Mouse (Mus musculus): ENCODE data around the gene Prx. TPM values are rescaled to one million over a fixed set of nuclear protein-coding genes. Genes with fewer than 3 reads are reported as not detected.

The Prx gene
- total and polyA plus RNA-seq, 3 experiments, result 0.17 to 0.41 (median 0.21) TPM

- dilution Hi-C loops (cut with MboI; ENCODE audit: extremely low pct_ligation_motif_present, extremely low pct_unique_long_range_greater_than_20kb, low sequenced_read_pairs) (no loop called here), in situ Hi-C loops (cut with MboI; ENCODE audit: low pct_ligation_motif_present, low pct_unique_long_range_greater_than_20kb, low sequenced_read_pairs) (no loop called here)
- no peaks in the 10 kb centered on the region for H3K27me3 ChIP-seq (replicated peaks)
- TF ChIP-seq PAX5 (IDR thresholded peaks at IDR 0.05; ENCODE audit: low read length) (no peak), NRF1 (IDR thresholded peaks at IDR 0.05; ENCODE audit: low read depth, low read length) (no peak), USF1 (IDR thresholded peaks at IDR 0.05; ENCODE audit: low read depth, low read length) (no peak), ZKSCAN1 (IDR thresholded peaks at IDR 0.05; ENCODE audit: borderline replicate concordance, low read depth, low read length) (no peak), CHD2 (IDR thresholded peaks at IDR 0.05; ENCODE audit: low read length) (no peak), USF2 (conservative IDR thresholded peaks at IDR 0.05; ENCODE audit: low read depth, low read length) (no peak), POLR2A (IDR thresholded peaks at IDR 0.05; ENCODE audit: low read depth, low read length) (no peak), RAD21 (IDR thresholded peaks at IDR 0.05; ENCODE audit: low read depth, low read length) (no peak), EP300 (IDR thresholded peaks at IDR 0.05; ENCODE audit: low read length) (no peak), JUND (conservative IDR thresholded peaks at IDR 0.05; ENCODE audit: low read depth, low read length) (no peak), ETS1 (conservative IDR thresholded peaks at IDR 0.05; ENCODE audit: low read depth, low read length) (no peak), SIN3A (IDR thresholded peaks at IDR 0.05; ENCODE audit: low read length) (no peak), KAT2A (IDR thresholded peaks at IDR 0.05; ENCODE audit: insufficient replicate concordance, low read length) (no peak), MEF2A (IDR thresholded peaks at IDR 0.05; ENCODE audit: borderline replicate concordance, low read depth, low read length) (no peak), MAZ (IDR thresholded peaks at IDR 0.05; ENCODE audit: low read depth, low read length) (no peak), NELFE (IDR thresholded peaks at IDR 0.05; ENCODE audit: low read depth, low read length) (no peak), JUN (IDR thresholded peaks at IDR 0.05; ENCODE audit: insufficient read depth, low read depth, low read length) (no peak)
- no peaks in the 10 kb centered on the region for H3K79me2 ChIP-seq (replicated peaks; ENCODE audit: control insufficient read depth, extremely low read depth, insufficient read depth, poor library complexity, severe bottlenecking)
- H3K27ac ChIP-seq (ENCODE audit: insufficient read depth, low read depth), result no peak overlapping the region
- DNase-seq (ENCODE audit: extremely low read depth), result no peak
- no peak overlapping the region for H3K9ac ChIP-seq (ENCODE audit: insufficient read depth, low read depth)
- H3K4me1 ChIP-seq (ENCODE audit: control insufficient read depth in 1 of 2, insufficient read depth in 2 of 2), result peaks cover 0 to 18% of the 10 kb centered on the region in 2 experiments; a peak in 2 of 4 replicates
- peaks cover 5 to 31% of the 10 kb centered on the region in 2 experiments for H3K36me3 ChIP-seq (replicated peaks in 1 of 2; ENCODE audit: control insufficient read depth in 1 of 2, insufficient read depth in 1 of 2, low read length in 1 of 2)
- H3K4me3 ChIP-seq (replicated peaks in 1 of 3; ENCODE audit: low read depth in 2 of 3, low read length in 2 of 3, poor library complexity in 1 of 3), result no peak overlapping the region
- H3K4me2 ChIP-seq (ENCODE audit: insufficient read depth, low read depth, poor library complexity, severe bottlenecking), result no peak overlapping the region
- no peaks in the 10 kb centered on the region for H3K9me3 ChIP-seq (replicated peaks; ENCODE audit: low read length)
Observed at GRCm38 (mm10) chr7:27540935-27541334, 41.8 kb downstream of the Prx start.

GRCm38 (mm10) chr7:27541431-27541830, 42.3 kb downstream of the Prx start:
- Histone ChIP-seq H3K4me2 (ENCODE audit: insufficient read depth, low read depth, poor library complexity, severe bottlenecking) (no peak overlapping the region), H3K4me1 (ENCODE audit: control insufficient read depth in 1 of 2, insufficient read depth in 2 of 2) (peaks cover 0 to 18% of the 10 kb centered on the region in 2 experiments; a peak in 2 of 4 replicates), H3K36me3 (replicated peaks in 1 of 2; ENCODE audit: control insufficient read depth in 1 of 2, insufficient read depth in 1 of 2, low read length in 1 of 2) (peaks cover under 1 to 26% of the 10 kb centered on the region in 2 experiments), H3K79me2 (replicated peaks; ENCODE audit: control insufficient read depth, extremely low read depth, insufficient read depth, poor library complexity, severe bottlenecking) (no peaks in the 10 kb centered on the region), H3K4me3 (replicated peaks in 1 of 3; ENCODE audit: low read depth in 2 of 3, low read length in 2 of 3, poor library complexity in 1 of 3) (no peak overlapping the region), H3K27ac (ENCODE audit: insufficient read depth, low read depth) (no peak overlapping the region), H3K9ac (ENCODE audit: insufficient read depth, low read depth) (no peak overlapping the region), H3K9me3 (replicated peaks; ENCODE audit: low read length) (no peaks in the 10 kb centered on the region), H3K27me3 (replicated peaks) (no peaks in the 10 kb centered on the region)
- TF ChIP-seq MAFK (IDR thresholded peaks at IDR 0.05; ENCODE audit: insufficient replicate concordance, low read length) (no peak), TBP (conservative IDR thresholded peaks at IDR 0.05; ENCODE audit: low read depth, low read length) (no peak), EP300 (IDR thresholded peaks at IDR 0.05; ENCODE audit: low read length) (no peak), JUND (conservative IDR thresholded peaks at IDR 0.05; ENCODE audit: low read depth, low read length) (no peak)
- no peak for DNase-seq (ENCODE audit: extremely low read depth)
- dilution Hi-C loops (cut with MboI; ENCODE audit: extremely low pct_ligation_motif_present, extremely low pct_unique_long_range_greater_than_20kb, low sequenced_read_pairs), result no loop called here
- in situ Hi-C loops (cut with MboI; ENCODE audit: low pct_ligation_motif_present, low pct_unique_long_range_greater_than_20kb, low sequenced_read_pairs), result no loop called here
